In genomic region chr2:156111358-156112079, GRCm38 (mm10) we compare ENCODE assay signal across 8 mouse cellular contexts. TPM values are rescaled to one million over a fixed set of nuclear protein-coding genes. Genes with fewer than 3 reads are reported as not detected.
DNase-seq lines count a peak whose midpoint lies in the region; ATAC-seq and TF ChIP-seq lines count a peak whose summit lies in the region.

Gene Cpne1 (minus strand): TSS chr2:156111965.
Gene Rbm12 (minus strand): TSS chr2:156111978.

- H3K27ac ChIP-seq in gastrocnemius, adult 2 months, result peak within 1 kb of the TSS; percentile 96
- peak within 1 kb of the TSS; percentile 97 for H3K27ac ChIP-seq in hindbrain, postnatal 0 days
- peak within 1 kb of the TSS; percentile 97 for H3K27ac ChIP-seq in left cerebral cortex, adult 2 months

- H3K9ac ChIP-seq in hindbrain, postnatal 0 days (replicated peaks; ENCODE audit: low read length), result peak within 1 kb of the TSS; percentile 99

- no peaks in the 10 kb centered on the region for H3K27me3 ChIP-seq in hindbrain, postnatal 0 days (ENCODE audit: insufficient read depth, low read length)

- ATAC-seq in hindbrain, postnatal 0 days, result peak; percentile 94
- ATAC-seq in megakaryocyte, adult 5-6 weeks (ENCODE audit: poor library complexity, severe bottlenecking), result peak; percentile 99

- peak; percentile 81 for DNase-seq in WW6 (ENCODE audit: low read depth, low spot score)
- DNase-seq in cerebellum, postnatal 4 days (ENCODE audit: low spot score in 2 of 2), result peak; percentile 84 to 91
- DNase-seq in gastrocnemius, adult 2 months, result peak; percentile 94
- peak; percentile 97 for DNase-seq in hindbrain, postnatal 0 days (ENCODE audit: low spot score)
- peak; percentile 90 to 94 for DNase-seq in left cerebral cortex, adult 2 months (ENCODE audit: extremely low spot score in 1 of 2, low spot score in 2 of 2)
- peak; percentile 89 to 92 for DNase-seq in right cerebral cortex, adult 2 months (ENCODE audit: low spot score in 2 of 2)
- DNase-seq in urinary bladder, postnatal 14 days (ENCODE audit: low spot score), result peak; percentile 91

- H3K4me3 ChIP-seq in gastrocnemius, adult 2 months, result peak within 1 kb of the TSS; percentile 96
- peak within 1 kb of the TSS; percentile 98 for H3K4me3 ChIP-seq in hindbrain, postnatal 0 days (ENCODE audit: low read length)
- H3K4me3 ChIP-seq in left cerebral cortex, adult 2 months, result peak within 1 kb of the TSS; percentile 97

- H3K36me3 ChIP-seq in hindbrain, postnatal 0 days (ENCODE audit: insufficient read depth, low read length), result no peaks in the 10 kb centered on the region

- intact Hi-C loops in gastrocnemius, adult 2 months (cut with DNase I), result no loop called here
- intact Hi-C loops in left cerebral cortex, adult 2 months (cut with DNase I), result loop anchor here (2.0 kb wide), 1 partner anchor 47 kb away; the partner anchor contains the start of gene Spag4

- no peak for TF ChIP-seq CTCF in gastrocnemius, adult 2 months (IDR thresholded peaks at IDR 0.05)
- TF ChIP-seq CTCF in hindbrain, postnatal 0 days (IDR thresholded peaks at IDR 0.05; ENCODE audit: low read depth), result no peak
- no peak for TF ChIP-seq CTCF in left cerebral cortex, adult 2 months (IDR thresholded peaks at IDR 0.05)

- no peaks in the 10 kb centered on the region for H3K9me3 ChIP-seq in hindbrain, postnatal 0 days (ENCODE audit: low read length)

- WGBS in hindbrain, postnatal 0 days, result under 1% methylated on average over 67 of the region's 74 CpGs

- H3K4me2 ChIP-seq in hindbrain, postnatal 0 days (ENCODE audit: low read depth, low read length), result peak within 1 kb of the TSS; percentile 75

- H3K4me1 ChIP-seq in hindbrain, postnatal 0 days (ENCODE audit: insufficient read depth, low read length), result peaks cover 8% of the 10 kb centered on the region

RNA-seq across cellular contexts. Expression of gene Cpne1, which starts in this region (rescaled TPM):
- total RNA-seq in gastrocnemius, adult 2 months (2021), result 10 to 100 TPM in 1 of 2 experiments, 1 to 10 TPM in 1; 8.6 to 10.1 TPM
- 49.8 and 65.0 TPM in 2 replicates for total RNA-seq in hindbrain, postnatal 0 days (2014; rRNA removed)
- polyA plus RNA-seq in hindbrain, postnatal 0 days (2015; fragmentation: Nextera tagmentation; extraction: Ambion mirVana), result 12.8 and 16.4 TPM in 2 replicates
- total RNA-seq in left cerebral cortex, adult 2 months (2021), result 10 to 100 TPM; 26.3 to 33.0 TPM
- total RNA-seq in megakaryocyte, adult 5-6 weeks (2015), result 56.5 and 58.3 TPM in 2 replicates
- 30.2 and 31.1 TPM in 2 replicates for total RNA-seq in megakaryocyte, adult 5-6 weeks (2017)

RNA-seq across cellular contexts. Expression of gene Rbm12, which starts in this region (rescaled TPM):
- total RNA-seq in gastrocnemius, adult 2 months (2021), result 1 to 10 TPM; 4.9 to 8.1 TPM
- 27.1 and 33.9 TPM in 2 replicates for total RNA-seq in hindbrain, postnatal 0 days (2014; rRNA removed)
- 15.5 and 16.9 TPM in 2 replicates for polyA plus RNA-seq in hindbrain, postnatal 0 days (2015; fragmentation: Nextera tagmentation; extraction: Ambion mirVana)
- 10 to 100 TPM; 27.7 to 36.0 TPM for total RNA-seq in left cerebral cortex, adult 2 months (2021)
- total RNA-seq in megakaryocyte, adult 5-6 weeks (2015), result 23.9 and 34.5 TPM in 2 replicates
- total RNA-seq in megakaryocyte, adult 5-6 weeks (2017), result 31.8 and 39.9 TPM in 2 replicates

Comparison
In these comparisons a context has a peak if more than half of its experiments do, and no peak if none do; other contexts are left out.
1. Peak in every context shown above with its lines: DNase-seq, ATAC-seq, H3K4me3 ChIP-seq and H3K27ac ChIP-seq.